Mouse (Mus musculus): ENCODE measurements around the gene Polr2g. TPM values are rescaled to one million over a fixed set of nuclear protein-coding genes. Genes with fewer than 3 reads are reported as not detected.

Gene Polr2g
- polyA plus RNA-seq, 1 experiment: 13.5 TPM

DNA sequence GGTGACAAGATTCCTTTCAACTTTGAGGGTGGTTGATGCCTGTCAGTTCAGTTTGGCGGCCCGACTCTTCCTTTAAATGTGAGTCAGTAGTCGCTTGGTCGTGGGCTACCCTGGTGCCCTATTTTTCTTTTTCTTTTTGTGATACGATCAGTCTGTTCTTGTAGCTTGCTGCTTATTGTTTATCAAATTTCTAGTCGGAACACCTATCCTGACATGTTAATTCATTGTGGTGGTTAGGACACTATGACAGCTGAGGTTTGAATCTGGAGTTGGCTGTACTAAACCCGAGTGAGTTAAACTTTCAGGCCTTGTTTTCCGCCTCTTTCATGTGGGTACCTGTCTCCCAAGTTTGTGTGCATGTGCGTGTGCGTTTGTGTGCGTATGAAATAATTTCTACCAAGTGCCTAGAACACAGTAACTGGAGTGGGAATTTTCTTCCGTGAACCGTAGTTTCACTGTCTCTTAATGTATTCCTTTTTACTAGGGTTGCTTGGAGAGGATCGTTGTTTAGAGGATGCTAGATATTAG is 40.8 kb downstream of the Polr2g start:
- H3K4me1 ChIP-seq (ENCODE audit: control insufficient read depth, insufficient read depth, insufficient read length, low read length): no peaks in the 10 kb centered on the region
- WGBS: 1% methylated on average over 14 of the region's 14 CpGs
- peak overlapping the region; percentile 34 for H3K27ac ChIP-seq (ENCODE audit: insufficient read depth, low read depth, low read length)
- H3K27me3 ChIP-seq (ENCODE audit: control insufficient read depth, insufficient read depth, low read length): no peaks in the 10 kb centered on the region
- peaks cover 19% of the 10 kb centered on the region for H3K36me3 ChIP-seq (ENCODE audit: control insufficient read depth, insufficient read depth, low read length)
- TF ChIP-seq CTCF (IDR thresholded peaks at IDR 0.05; ENCODE audit: extremely low read depth, insufficient read length, insufficient replicate concordance, low read depth, low read length) (no peak), POLR2A (IDR thresholded peaks at IDR 0.05; ENCODE audit: low read depth, low read length) (no peak)
- H3K4me3 ChIP-seq (ENCODE audit: low read depth, low read length): peak overlapping the region; percentile 71

DNA sequence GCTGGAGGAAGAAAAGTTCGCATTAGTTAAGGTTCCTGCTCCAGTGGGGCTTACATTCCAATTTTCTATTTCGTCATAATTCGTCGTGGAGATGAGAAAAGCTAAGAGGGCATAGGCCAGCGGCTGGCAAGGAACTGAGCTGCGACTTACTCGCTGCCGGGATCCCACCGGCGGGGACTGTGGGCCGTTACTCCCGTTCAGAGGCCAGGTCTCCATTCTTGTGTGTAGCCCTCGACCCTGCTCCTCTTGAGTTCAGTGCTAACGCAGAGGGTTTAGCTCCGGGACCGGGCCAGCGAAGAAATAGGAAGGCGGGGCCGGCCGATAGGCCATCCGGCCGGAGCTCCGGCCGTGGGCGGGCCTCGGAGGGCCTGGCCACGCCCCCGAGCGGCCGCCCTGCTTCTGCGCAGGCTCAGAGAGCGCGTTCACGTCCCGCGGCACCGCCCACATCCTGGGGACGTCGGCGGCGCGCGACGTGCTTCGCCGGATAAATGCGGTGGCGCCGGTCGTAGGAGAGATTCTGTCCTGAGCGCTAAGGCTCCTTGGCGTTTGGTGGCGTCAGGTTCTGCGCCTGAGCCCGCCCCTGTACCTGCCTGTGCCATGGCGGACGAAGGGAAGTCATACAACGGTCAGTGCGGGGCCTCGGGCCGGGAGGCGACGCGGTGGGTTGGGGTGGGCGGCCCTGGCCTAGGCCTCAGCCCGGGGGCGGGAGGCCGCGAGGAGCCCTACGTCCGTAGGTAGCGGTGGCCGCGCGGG is 41.6 kb downstream of the Polr2g start, which contains the start of gene Nxf1:
TSS of gene Nxf1 (plus strand) at position 439 of the 753 bp plus-strand sequence.
- Histone ChIP-seq H3K4me3 (ENCODE audit: low read depth, low read length) (peak within 1 kb of the TSS; percentile 71), H3K4me1 (ENCODE audit: control insufficient read depth, insufficient read depth, insufficient read length, low read length) (no peaks in the 10 kb centered on the region), H3K27ac (ENCODE audit: insufficient read depth, low read depth, low read length) (peak within 1 kb of the TSS; percentile 68), H3K36me3 (ENCODE audit: control insufficient read depth, insufficient read depth, low read length) (peaks cover 20% of the 10 kb centered on the region), H3K27me3 (ENCODE audit: control insufficient read depth, insufficient read depth, low read length) (no peaks in the 10 kb centered on the region)
- TF ChIP-seq POLR2A (IDR thresholded peaks at IDR 0.05; ENCODE audit: low read depth, low read length) (peak; percentile 96), CTCF (IDR thresholded peaks at IDR 0.05; ENCODE audit: extremely low read depth, insufficient read length, insufficient replicate concordance, low read depth, low read length) (no peak)
- under 1% methylated on average over 75 of the region's 75 CpGs for WGBS

DNA sequence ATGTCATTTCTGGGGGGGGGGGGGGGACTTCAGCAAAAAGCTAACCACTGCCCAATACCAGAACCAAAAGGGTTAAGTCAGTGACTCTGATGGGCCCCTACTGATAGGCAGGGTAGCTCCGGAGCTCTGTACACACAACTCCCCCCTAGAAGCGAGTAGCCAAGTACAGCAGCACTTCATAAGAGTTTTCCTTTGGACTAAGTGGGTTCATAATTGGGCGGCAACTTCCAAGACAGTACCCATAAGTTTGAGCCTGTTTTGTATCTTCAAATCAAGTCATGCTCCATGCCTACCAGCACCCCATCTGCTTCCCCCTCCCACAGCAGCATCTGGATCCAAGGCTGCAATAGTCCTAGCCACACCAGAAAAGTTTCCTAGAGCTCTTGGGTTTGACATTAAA is 42.7 kb downstream of the Polr2g start:
- H3K36me3 ChIP-seq (ENCODE audit: control insufficient read depth, insufficient read depth, low read length): peaks cover 28% of the 10 kb centered on the region
- WGBS: 63% methylated on average over 3 of the region's 3 CpGs
- TF ChIP-seq POLR2A (IDR thresholded peaks at IDR 0.05; ENCODE audit: low read depth, low read length) (no peak), CTCF (IDR thresholded peaks at IDR 0.05; ENCODE audit: extremely low read depth, insufficient read length, insufficient replicate concordance, low read depth, low read length) (no peak)
- H3K4me3 ChIP-seq (ENCODE audit: low read depth, low read length): no peak overlapping the region
- no peaks in the 10 kb centered on the region for H3K27me3 ChIP-seq (ENCODE audit: control insufficient read depth, insufficient read depth, low read length)
- H3K27ac ChIP-seq (ENCODE audit: insufficient read depth, low read depth, low read length): no peak overlapping the region
- H3K4me1 ChIP-seq (ENCODE audit: control insufficient read depth, insufficient read depth, insufficient read length, low read length): no peaks in the 10 kb centered on the region

DNA sequence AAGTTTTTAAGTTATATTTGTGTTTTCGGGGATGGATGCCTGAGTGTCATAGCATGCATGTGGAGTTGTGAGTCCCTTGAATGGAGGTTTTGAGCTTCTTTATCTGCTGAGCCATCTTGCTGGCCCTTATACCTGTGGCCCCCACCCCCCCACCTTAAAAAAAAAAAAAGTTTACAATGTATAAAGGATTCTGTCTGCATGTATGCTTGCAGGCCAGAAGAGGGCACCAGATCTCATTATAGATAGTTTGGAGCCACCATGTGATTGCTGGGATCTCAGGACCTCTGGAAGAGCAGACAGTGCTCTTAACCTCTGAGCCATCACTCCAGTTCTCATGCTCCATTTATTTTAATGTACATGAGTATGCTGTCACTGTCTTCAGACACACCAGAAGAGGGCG is 51.0 kb downstream of the Polr2g start:
- Histone ChIP-seq H3K27ac (ENCODE audit: insufficient read depth, low read depth, low read length) (no peak overlapping the region), H3K4me3 (ENCODE audit: low read depth, low read length) (no peak overlapping the region), H3K4me1 (ENCODE audit: control insufficient read depth, insufficient read depth, insufficient read length, low read length) (peaks cover 3% of the 10 kb centered on the region), H3K27me3 (ENCODE audit: control insufficient read depth, insufficient read depth, low read length) (no peaks in the 10 kb centered on the region), H3K36me3 (ENCODE audit: control insufficient read depth, insufficient read depth, low read length) (peaks cover 70% of the 10 kb centered on the region)
- WGBS: 73% methylated on average over 2 of the region's 2 CpGs
- TF ChIP-seq CTCF (IDR thresholded peaks at IDR 0.05; ENCODE audit: extremely low read depth, insufficient read length, insufficient replicate concordance, low read depth, low read length) (peak; percentile 16; the same call in 1 of the 2 replicates), POLR2A (IDR thresholded peaks at IDR 0.05; ENCODE audit: low read depth, low read length) (no peak)

DNA sequence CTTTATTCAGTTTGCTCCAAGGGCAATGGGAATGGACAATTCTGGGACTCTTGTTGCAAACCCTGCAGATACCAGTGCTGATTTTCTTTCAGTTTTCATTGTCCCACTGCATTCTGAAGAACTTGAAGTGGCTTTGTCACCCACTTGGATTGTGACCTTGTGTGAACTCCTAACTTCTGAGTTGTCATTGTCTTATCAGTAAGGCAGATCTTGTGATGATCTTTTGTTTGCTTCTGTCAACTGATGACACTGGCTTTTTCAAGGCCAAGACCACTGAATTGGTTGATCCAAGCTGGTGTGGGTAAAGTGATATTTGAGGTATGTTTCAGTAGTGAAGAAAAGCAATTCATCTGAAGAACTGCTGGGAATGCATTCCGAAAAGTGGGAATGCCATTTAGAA is 53.0 kb downstream of the Polr2g start:
- Histone ChIP-seq H3K27me3 (ENCODE audit: control insufficient read depth, insufficient read depth, low read length) (no peaks in the 10 kb centered on the region), H3K27ac (ENCODE audit: insufficient read depth, low read depth, low read length) (no peak overlapping the region), H3K4me1 (ENCODE audit: control insufficient read depth, insufficient read depth, insufficient read length, low read length) (peaks cover 5% of the 10 kb centered on the region), H3K36me3 (ENCODE audit: control insufficient read depth, insufficient read depth, low read length) (peaks cover 56% of the 10 kb centered on the region), H3K4me3 (ENCODE audit: low read depth, low read length) (no peak overlapping the region)
- WGBS: 92% methylated on average over 1 of the region's 1 CpGs
- TF ChIP-seq CTCF (IDR thresholded peaks at IDR 0.05; ENCODE audit: extremely low read depth, insufficient read length, insufficient replicate concordance, low read depth, low read length): no peak
- TF ChIP-seq POLR2A (IDR thresholded peaks at IDR 0.05; ENCODE audit: low read depth, low read length): no peak

Other genes with a start within 250 kb of the Polr2g start
- gene Slc22a8, start 207.3 kb downstream of the Polr2g start, polyA plus RNA-seq (2012; rRNA removed): not detected in 2 replicates
- not detected in 2 replicates for gene Slc22a6, start 180.5 kb downstream of the Polr2g start, polyA plus RNA-seq (2012; rRNA removed)
- 2.3 and 2.4 TPM in 2 replicates for gene Chrm1, start 134.8 kb downstream of the Polr2g start, polyA plus RNA-seq (2012; rRNA removed)
- gene Slc3a2, start 75.2 kb downstream of the Polr2g start, polyA plus RNA-seq (2012; rRNA removed): 132 and 391 TPM in 2 replicates
- 12.1 and 17.5 TPM in 2 replicates for gene Wdr74, start 62.8 kb downstream of the Polr2g start, polyA plus RNA-seq (2012; rRNA removed)
- gene 1700092M07Rik, start 57.9 kb downstream of the Polr2g start, polyA plus RNA-seq (2012; rRNA removed): not detected in 2 replicates
- gene Stx5a, start 57.2 kb downstream of the Polr2g start, polyA plus RNA-seq (2012; rRNA removed): 31.7 and 65.9 TPM in 2 replicates
- gene Nxf1, start 41.5 kb downstream of the Polr2g start, polyA plus RNA-seq (2012; rRNA removed): 13.3 and 25.4 TPM in 2 replicates
- gene Tmem223, start 27.6 kb downstream of the Polr2g start, polyA plus RNA-seq (2012; rRNA removed): 117 and 142 TPM in 2 replicates
- gene Tmem179b, start 24.1 kb downstream of the Polr2g start, polyA plus RNA-seq (2012; rRNA removed): 59.9 and 96.2 TPM in 2 replicates
- gene Taf6l, start 12.2 kb downstream of the Polr2g start, polyA plus RNA-seq (2012; rRNA removed): 4.5 and 8.1 TPM in 2 replicates
- 0.60 and 0.86 TPM in 2 replicates for gene Zbtb3, start 4.0 kb upstream of the Polr2g start, polyA plus RNA-seq (2012; rRNA removed)
- gene Ttc9c, start 20.8 kb upstream of the Polr2g start, polyA plus RNA-seq (2012; rRNA removed): 5.7 and 8.9 TPM in 2 replicates
- gene Hnrnpul2, start 21.4 kb upstream of the Polr2g start, polyA plus RNA-seq (2012; rRNA removed): 9.2 and 20.9 TPM in 2 replicates
- 4.6 TPM in 1 of 2 replicates, not detected in the other for gene AC129217.1, start 31.2 kb upstream of the Polr2g start, polyA plus RNA-seq (2012; rRNA removed)
- 54.3 and 82.6 TPM in 2 replicates for gene Bscl2, start 38.9 kb upstream of the Polr2g start, polyA plus RNA-seq (2012; rRNA removed)
- 0.33 and 0.63 TPM in 2 replicates for gene Gng3, start 40.6 kb upstream of the Polr2g start, polyA plus RNA-seq (2012; rRNA removed)
- 0.11 and 0.17 TPM in 2 replicates for gene Lrrn4cl, start 52.2 kb upstream of the Polr2g start, polyA plus RNA-seq (2012; rRNA removed)
- 34.7 and 95.9 TPM in 2 replicates for gene Ubxn1, start 72.9 kb upstream of the Polr2g start, polyA plus RNA-seq (2012; rRNA removed)
- gene Uqcc3, start 82.3 kb upstream of the Polr2g start, polyA plus RNA-seq (2012; rRNA removed): 14.0 and 19.2 TPM in 2 replicates
- gene Lbhd1, start 85.2 kb upstream of the Polr2g start, polyA plus RNA-seq (2012; rRNA removed): 0.22 and 0.55 TPM in 2 replicates
- gene Gm49403, start 85.4 kb upstream of the Polr2g start, polyA plus RNA-seq (2012; rRNA removed): not detected in 2 replicates
- 9.5 and 11.4 TPM in 2 replicates for gene 1810009A15Rik, start 90.3 kb upstream of the Polr2g start, polyA plus RNA-seq (2012; rRNA removed)
- gene Gm49416, start 90.3 kb upstream of the Polr2g start, polyA plus RNA-seq (2012; rRNA removed): not detected in 2 replicates
- 13.2 and 19.5 TPM in 2 replicates for gene Ints5, start 94.4 kb upstream of the Polr2g start, polyA plus RNA-seq (2012; rRNA removed)
- gene Ganab, start 99.5 kb upstream of the Polr2g start, polyA plus RNA-seq (2012; rRNA removed): 45.7 and 74.1 TPM in 2 replicates
- gene B3gat3, start 121.8 kb upstream of the Polr2g start, polyA plus RNA-seq (2012; rRNA removed): 40.1 and 69.5 TPM in 2 replicates
- 7.2 and 15.1 TPM in 2 replicates for gene Rom1, start 130.8 kb upstream of the Polr2g start, polyA plus RNA-seq (2012; rRNA removed)
- 18.4 and 32.2 TPM in 2 replicates for gene Eml3, start 131.0 kb upstream of the Polr2g start, polyA plus RNA-seq (2012; rRNA removed)
- 15.0 and 21.7 TPM in 2 replicates for gene Mta2, start 143.3 kb upstream of the Polr2g start, polyA plus RNA-seq (2012; rRNA removed)
- gene Tut1, start 155.3 kb upstream of the Polr2g start, polyA plus RNA-seq (2012; rRNA removed): 5.6 and 13.2 TPM in 2 replicates
- gene Eef1g, start 168.5 kb upstream of the Polr2g start, polyA plus RNA-seq (2012; rRNA removed): 90.2 and 129 TPM in 2 replicates
- gene Ahnak, start 190.7 kb upstream of the Polr2g start, polyA plus RNA-seq (2012; rRNA removed): 5.1 and 14.7 TPM in 2 replicates